Mouse (Mus musculus): ENCODE results near the gene Smok2b. TPM values are rescaled to one million over a fixed set of nuclear protein-coding genes. Genes with fewer than 3 reads are reported as not detected.

Smok2b gene
- polyA plus RNA-seq (2015; fragmentation: Nextera tagmentation; extraction: Ambion mirVana): not detected in 2 replicates

DNA sequence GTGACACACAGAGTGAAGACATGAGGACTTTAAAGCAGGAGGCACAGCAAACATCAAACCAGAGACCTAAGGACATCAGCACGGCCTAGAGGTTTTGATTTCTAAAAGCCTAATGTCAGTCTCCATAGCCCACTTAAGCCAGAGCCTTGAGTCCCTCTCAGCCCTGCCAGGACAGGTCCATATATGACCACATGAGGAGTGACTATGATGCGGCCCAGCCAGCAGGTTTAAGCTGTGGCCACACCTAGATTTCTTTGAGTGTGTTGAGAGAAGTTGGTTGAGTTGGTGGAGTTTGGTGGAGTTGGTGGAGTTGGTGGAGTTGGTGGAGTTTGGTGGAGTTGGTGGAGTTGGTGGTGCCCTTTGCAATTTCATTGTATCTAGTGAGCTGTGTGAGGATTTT, at the start of gene Smok2b:
Smok2b (plus strand) TSS at position 301 of the 400 bp plus-strand sequence.

GRCm38 (mm10) chr17:13220888-13221287, 9.2 kb upstream of the Smok2b start, which contains the start of gene Smok2a:
Gene Smok2a, plus strand, starts transcription at chr17:13221188.

Other genes starting within 250 kb of the Smok2b start
- gene Wtap, start 236.1 kb upstream of the Smok2b start, polyA plus RNA-seq (2015; fragmentation: Nextera tagmentation; extraction: Ambion mirVana): 95.6 and 104 TPM in 2 replicates
- 105 and 115 TPM in 2 replicates for gene Sod2, start 223.4 kb upstream of the Smok2b start, polyA plus RNA-seq (2015; fragmentation: Nextera tagmentation; extraction: Ambion mirVana)
- gene Gpr31b, start 178.0 kb upstream of the Smok2b start, polyA plus RNA-seq (2015; fragmentation: Nextera tagmentation; extraction: Ambion mirVana): not detected in 2 replicates
- gene Tcp10b, start 169.2 kb upstream of the Smok2b start, polyA plus RNA-seq (2015; fragmentation: Nextera tagmentation; extraction: Ambion mirVana): not detected in 2 replicates
- not detected in 2 replicates for gene Unc93a, start 98.4 kb upstream of the Smok2b start, polyA plus RNA-seq (2015; fragmentation: Nextera tagmentation; extraction: Ambion mirVana)
- gene Smok2a, start 9.1 kb upstream of the Smok2b start, polyA plus RNA-seq (2015; fragmentation: Nextera tagmentation; extraction: Ambion mirVana): not detected in 2 replicates
- not detected in 2 replicates for gene Tcp10c, start 124.3 kb downstream of the Smok2b start, polyA plus RNA-seq (2015; fragmentation: Nextera tagmentation; extraction: Ambion mirVana)